Mouse (Mus musculus): Measurements from ENCODE around the gene Fgfr2.
A peak's percentile ranks its signal among the peaks of the same experiment; 100 is the strongest.

The Fgfr2 gene

DNA sequence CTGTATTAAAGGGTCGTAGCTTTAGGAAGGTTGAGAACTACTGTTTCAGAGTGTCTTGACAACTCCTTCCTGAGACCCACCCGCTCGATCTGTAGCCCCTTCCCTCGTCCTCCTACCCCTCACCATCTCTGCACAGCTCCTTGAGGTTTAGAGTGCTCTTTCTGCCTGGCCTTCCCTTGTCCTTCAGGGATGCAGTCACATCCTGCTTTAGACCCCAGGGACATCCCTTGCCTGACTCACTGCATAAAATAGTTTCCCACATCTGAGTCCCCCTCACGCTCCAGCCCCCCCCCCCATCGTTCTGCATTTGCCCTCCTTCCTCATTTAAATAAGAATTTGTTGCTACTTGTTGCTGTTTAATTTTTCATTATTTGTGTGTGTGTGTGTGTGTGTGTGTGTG is 2156.3 kb downstream of the Fgfr2 start:
- DNase-seq (ENCODE audit: inconsistent age in 2 of 2, low spot score in 1 of 2), result no peak

DNA sequence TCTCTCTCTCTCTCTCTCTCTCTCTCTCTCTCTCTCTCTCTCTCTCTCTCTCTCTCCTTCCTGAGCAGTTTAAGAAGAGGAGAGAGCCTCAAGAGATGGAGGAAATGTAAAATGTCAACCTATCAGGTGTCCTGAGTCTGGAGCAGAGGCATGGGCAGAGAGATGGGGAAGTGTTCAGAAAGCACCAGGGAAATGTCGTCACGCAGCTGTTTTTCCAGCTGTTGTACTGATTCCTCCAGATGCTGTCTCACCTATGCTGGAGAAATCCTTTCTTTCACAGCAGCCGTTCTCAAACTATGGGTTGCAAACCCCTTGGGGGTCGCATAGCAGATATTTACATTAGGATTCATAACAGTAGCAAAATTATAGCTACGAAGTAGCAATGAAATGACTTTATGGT is 2156.7 kb downstream of the Fgfr2 start:
- DNase-seq (ENCODE audit: inconsistent age in 2 of 2, low spot score in 1 of 2), result no peak

DNA sequence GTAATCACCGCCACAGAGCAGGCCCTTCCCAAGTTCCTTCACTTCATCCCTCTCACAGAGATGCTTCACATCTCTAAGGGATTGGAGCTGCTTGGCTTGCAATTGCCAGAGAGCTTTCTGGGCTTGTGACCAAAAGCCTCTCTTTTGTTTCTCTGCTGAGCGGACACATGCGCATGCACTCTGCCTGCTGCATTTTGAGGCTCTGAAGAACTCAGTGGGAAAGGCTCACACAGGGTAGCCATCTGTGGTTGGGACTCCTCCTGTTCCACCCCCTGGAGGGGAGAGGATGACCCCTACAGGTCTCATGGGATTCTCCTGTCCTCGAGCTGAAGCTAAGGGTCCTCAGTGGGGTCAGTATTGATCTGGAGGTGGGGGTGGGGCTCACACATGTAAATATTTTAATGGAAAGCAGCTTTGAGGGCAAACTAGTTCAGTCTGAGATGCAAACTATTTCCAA is 2157.2 kb downstream of the Fgfr2 start:
- no peak for DNase-seq (ENCODE audit: inconsistent age in 2 of 2, low spot score in 1 of 2)

DNA sequence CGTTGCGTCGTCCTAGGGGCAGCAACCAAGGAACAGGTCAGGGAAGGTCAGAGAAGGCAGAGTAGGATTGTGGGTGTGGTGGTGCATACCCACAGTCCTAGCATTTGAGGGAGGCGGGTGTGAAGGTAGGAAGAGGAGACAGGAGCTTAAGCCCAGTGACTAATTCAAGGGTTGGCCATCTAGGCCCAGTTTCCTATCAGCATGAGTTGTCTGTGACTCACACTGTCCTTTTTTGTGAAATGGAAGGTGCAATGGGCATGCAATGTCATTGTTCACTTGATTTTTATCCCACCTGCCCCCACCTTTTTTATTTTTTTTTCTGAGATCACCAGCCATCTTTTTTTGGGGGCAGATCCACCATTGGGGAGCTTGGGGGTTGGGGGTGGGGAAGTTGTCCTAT is 2157.8 kb downstream of the Fgfr2 start:
- no peak for DNase-seq (ENCODE audit: inconsistent age in 2 of 2, low spot score in 1 of 2)

DNA sequence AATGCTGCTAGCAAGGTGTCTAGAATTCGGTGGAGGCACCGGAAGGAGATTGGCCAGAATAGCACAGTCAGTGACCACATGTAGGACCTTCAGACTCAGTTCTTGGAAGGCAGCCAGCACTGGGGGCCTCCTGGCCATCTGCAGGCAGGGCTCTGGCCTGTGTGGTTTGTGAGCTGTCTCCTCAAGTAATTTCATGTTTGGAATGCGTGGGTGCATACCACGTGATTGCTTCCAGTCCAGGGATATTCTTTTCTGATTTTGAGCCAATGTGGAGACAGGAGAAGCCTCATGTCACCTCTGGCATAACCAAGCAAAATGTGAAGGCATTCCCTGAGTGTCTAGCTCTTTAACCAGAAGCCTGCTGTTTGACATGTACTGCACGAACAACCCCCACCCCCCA is 2158.5 kb downstream of the Fgfr2 start:
- DNase-seq (ENCODE audit: inconsistent age in 2 of 2, low spot score in 1 of 2), result peak; percentile 79 to 84

DNA sequence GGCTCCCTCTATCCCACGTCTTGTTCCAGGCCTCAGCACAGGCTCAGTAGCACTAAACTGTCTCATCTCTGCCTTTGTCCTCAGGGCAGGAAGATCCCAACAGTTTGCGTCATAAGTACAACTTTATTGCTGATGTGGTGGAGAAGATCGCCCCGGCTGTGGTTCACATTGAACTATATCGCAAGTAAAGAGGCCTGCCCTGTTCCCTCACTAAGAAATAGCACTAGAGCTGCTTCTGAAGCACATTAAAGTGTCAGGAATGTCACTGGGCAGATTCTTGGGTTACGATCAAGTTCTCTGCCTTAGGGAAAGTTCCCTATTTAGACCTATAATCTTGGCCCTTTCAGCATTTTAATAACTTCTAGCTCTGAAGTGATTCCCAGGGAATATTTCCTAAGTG is 2161.7 kb downstream of the Fgfr2 start:
- no peak for DNase-seq (ENCODE audit: inconsistent age in 2 of 2, low spot score in 1 of 2)

DNA sequence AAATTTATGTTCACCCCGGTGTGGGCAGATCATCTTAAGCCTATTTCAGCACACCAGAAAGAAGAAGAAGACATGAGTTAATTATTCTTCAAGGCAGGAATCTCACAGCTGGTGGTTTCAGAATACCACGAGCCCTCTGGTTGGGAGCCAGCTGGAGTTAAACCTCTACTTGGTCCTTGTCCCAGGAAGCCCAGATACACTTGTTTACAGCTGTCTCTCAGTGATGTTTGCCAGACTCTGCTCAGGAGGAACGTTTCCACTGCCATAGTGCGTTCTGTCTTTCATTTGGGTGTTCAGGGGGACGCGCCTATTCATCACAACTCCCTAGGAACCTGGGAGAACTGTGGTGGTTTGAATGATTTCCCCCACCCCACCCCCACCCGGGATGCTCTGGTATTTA is 2163.3 kb downstream of the Fgfr2 start:
- no peak for DNase-seq (ENCODE audit: inconsistent age in 2 of 2, low spot score in 1 of 2)

DNA sequence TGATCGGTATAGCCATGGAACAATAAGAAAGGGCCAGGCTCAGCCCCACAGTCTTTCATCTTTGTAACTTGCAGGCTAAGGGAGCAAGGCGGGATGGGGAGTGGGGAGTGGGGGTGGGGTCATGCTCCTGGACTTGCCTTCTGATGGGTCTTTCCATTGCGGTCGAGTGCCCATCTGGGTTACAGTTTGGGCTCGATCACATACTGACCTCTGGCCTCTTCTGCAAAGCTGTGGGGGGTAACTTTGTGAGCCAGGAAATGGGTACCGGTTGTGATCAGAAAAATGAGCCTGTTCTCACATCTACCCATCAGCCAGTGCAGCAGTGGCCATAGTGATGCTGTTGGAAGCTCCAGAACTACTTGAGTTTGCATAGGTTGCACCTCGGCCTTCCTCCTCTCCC is 2164.6 kb downstream of the Fgfr2 start:
- DNase-seq (ENCODE audit: inconsistent age in 2 of 2, low spot score in 1 of 2), result no peak

DNA sequence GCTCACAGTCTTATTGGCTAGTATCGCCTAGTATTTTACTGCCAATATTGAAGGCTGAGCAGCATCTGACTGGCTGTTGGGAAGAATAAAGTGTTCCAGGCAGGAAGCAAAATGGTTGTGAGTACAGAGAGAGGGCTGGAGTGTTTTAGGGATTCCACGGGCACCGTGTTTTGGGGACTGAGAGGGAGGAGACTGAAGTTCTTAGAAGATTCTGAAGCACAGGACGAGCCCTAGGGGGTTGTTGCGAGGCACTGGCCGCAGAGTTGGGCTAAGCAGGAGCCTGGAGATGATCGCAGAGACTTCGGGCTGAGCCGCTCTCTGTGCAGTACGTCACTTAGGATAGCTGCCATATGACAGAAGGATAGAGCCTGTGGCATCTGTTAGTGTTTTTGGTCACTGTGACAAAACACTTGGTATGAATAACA is 2169.0 kb downstream of the Fgfr2 start:
- no peak for DNase-seq (ENCODE audit: inconsistent age in 2 of 2, low spot score in 1 of 2)

DNA sequence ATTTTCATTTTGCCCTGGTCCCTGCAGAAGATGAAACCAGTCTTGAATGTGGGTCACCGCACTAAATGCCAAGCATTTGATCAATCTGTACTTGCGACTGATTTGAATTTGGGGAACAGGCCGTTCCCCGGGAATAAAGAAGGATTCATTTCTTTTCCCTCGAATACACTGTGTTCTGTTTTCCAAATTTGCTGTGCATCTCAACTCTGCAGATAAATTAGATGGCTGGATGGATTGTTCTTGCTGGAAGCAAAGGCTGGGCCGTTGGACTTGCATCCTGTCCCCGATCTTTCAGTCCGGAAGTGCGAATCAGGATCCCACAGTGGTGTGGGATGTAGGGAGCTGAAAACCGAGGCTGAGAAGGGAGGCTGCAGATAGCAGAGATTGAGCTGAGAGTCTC is 2169.8 kb downstream of the Fgfr2 start:
- DNase-seq (ENCODE audit: inconsistent age in 2 of 2, low spot score in 1 of 2), result no peak

DNA sequence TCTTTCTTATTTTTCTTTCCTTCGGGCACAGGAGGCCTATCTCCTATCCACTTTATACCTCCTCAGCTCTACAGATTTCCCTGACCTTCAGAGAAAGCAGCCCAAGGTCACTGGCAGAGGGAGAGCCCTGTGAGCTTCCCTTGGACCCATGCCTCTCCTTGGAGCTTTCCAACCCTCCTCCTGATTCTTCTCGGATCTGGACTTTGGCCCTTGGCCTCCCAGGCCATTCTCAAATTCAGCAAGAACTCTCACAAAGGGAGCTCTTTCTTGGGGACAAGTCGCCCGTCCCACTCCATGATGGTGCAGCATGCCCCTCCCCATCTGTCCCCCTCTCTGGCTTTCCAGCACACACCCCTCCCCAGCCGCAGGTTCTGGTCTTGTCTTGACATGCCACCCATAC is 2172.1 kb downstream of the Fgfr2 start:
- peak in 1 of 2 experiments; percentile 58 for DNase-seq (ENCODE audit: inconsistent age in 2 of 2, low spot score in 1 of 2)

DNA sequence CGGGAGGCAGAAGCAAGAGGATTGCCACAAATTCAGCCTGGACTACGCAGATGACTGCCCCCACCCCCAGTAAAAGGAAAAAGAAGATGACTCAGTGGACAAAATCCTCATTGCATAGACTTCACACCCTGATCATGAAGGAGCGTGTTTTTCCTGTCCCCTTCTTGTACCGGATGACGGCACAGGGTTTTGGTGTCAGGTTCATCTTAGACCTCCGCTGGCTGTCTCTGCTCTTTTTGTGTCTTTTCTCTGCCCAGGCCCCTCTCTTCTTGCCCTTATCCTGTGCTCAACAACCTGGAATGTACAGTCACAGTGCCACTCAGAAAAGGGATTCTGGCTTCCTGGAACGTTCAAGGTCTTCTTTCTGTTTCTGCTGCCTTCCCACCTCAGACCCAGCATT is 2172.7 kb downstream of the Fgfr2 start:
- DNase-seq (ENCODE audit: inconsistent age in 2 of 2, low spot score in 1 of 2), result peak in 1 of 2 experiments; percentile 45

DNA sequence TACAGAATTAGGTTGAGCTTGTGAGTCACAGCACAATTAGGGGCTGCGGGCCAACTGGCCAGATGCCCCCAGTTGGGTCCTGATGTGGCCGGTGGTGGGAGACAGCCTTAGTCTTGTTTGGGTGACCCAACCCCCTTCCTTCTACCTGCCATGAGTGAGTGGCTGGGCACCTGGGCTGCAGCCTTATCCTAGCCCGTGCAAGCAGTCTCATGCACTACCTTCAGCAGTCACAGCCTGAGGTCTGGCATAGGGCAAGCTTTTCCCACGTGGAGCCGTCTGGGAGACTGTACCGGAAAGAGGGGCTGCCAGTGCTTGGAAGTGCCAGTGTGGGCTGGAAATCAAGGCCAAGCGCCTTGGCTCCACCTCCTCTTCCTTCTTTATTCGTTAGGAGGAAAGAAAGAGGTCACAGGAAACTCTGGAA is 2173.8 kb downstream of the Fgfr2 start:
- peak; percentile 58 to 68 for DNase-seq (ENCODE audit: inconsistent age in 2 of 2, low spot score in 1 of 2)

DNA sequence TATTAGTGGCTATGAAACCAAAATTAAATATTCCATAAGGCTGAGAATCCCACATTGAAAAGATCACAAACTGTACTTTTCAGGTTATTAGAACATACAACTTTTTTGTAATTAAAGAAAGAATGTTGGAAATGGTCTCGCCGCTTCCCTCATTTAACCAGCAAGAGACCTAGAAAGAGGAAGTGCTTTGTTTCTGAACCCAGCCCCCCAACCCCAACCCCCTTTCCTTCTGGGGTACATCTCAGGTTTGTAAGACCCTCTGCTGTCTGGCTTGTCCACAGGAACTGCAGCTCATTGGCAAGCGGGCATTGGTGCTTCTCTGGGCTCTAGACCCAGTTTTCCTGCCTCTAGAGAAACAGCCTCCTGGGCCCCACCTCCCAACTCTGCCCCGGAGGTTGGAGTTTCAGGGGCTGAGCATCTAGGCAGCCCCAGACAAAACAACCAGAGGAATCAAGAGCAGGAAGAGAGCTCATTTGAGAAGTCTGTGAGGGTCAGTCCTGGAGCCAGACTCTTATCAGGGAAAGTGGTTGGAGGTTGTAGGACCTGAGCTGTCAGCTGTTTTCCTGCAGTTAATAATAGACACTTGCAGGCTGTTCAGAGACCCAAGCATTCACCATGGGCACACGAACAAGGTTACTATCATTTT is 2174.5 kb downstream of the Fgfr2 start:
- DNase-seq (ENCODE audit: inconsistent age in 2 of 2, low spot score in 1 of 2), result peak in 1 of 2 experiments; percentile 45

DNA sequence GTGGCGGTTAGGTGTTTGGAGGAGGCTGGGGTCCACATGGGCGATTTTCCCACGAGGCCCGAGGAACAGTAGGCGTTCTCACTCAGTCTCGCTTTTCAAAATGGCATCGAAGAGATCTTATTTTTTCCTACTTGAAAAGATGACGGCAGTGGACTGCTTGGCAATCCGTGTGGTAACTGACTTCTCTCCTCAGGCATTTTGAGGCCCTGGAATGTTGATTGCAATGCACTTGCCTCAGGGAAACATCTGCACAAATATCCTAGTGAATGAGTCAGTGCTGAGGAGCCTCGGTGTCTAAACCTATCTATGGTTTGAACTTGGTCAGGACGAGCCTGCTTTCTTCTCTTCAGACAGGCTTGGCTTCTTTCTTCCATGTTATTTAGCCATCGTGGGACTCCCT is 2176.8 kb downstream of the Fgfr2 start:
- no peak for DNase-seq (ENCODE audit: inconsistent age in 2 of 2, low spot score in 1 of 2)

DNA sequence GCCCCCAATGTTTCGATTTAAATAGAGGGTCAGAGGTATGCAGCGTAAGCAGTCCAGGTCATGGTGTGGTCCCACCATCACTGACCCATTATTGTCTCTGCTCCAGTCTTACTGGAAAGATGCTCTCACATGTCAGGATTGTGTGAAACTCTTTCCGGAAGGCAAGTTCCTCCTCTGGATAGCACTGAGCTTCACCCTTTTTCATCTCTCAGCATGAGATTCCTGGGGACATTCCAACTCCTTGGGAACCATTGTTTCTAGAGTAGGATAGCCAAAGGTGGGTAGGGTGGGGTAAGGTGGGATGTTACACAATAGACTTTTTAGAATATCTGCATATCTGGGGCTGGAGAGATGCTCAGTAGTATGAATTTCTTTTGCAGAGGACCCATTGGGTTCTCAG is 2177.4 kb downstream of the Fgfr2 start:
- DNase-seq (ENCODE audit: inconsistent age in 2 of 2, low spot score in 1 of 2), result no peak

DNA sequence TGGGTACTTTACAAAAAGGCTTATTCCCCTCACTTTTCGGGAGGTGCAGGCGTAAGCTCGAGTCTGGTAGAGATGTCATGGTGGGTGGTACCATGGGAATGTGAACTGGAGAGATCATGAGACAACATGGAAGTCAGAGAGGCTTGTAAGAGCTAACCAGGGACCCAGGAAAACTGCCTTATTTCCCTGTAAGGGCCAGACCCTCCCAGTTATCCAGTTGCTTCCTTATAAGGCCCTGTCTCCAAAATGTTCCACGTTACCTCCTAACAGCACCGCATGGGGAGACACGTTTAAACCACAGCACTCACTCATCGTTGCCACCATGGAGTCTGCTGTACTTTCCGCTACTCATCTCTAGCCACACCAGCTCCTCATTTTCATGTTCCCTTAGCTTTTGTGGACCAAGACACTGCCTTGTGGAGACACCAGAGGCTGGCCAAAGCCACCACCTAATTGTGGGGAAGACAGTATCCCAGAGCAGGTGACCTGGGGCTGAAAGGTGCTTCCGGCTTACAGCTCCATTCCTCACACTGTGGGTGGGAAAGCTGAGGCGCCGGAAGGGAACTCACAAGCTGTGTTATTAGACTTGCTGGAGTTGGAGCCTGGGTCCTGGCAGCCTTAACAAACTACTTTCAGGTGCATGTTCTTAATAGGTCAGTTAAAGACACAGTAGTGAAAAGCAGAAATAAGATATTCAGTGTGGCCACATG is 2178.2 kb downstream of the Fgfr2 start:
- DNase-seq (ENCODE audit: inconsistent age in 2 of 2, low spot score in 1 of 2), result no peak

DNA sequence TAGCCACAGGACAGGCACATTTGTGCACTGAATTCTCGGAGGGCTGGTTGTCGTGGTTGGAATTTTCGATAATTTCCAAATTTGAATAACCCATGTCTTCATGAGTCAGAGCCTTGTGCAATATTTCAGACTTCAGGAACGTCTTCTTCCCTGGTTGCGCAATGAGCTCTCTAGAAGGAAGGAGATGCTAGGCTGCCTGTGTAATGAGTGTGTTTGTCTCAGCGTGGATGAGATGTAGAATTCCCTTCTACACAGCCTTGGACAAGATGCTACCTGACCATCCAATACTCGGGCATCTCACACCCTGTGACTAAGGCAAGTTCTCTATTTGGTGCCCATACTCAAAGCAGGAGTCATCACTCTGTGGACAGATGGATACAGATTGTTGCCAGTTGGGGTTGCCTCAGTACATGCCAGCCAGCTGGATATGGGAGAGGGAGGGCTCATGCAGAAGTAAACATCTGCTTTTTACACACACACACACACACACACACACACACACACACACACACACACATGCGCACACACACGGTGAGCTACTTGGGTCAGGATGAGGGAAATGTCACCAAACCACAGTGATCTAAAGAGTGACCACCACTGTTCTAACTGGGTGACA is 2179.8 kb downstream of the Fgfr2 start:
- no peak for DNase-seq (ENCODE audit: inconsistent age in 2 of 2, low spot score in 1 of 2)

DNA sequence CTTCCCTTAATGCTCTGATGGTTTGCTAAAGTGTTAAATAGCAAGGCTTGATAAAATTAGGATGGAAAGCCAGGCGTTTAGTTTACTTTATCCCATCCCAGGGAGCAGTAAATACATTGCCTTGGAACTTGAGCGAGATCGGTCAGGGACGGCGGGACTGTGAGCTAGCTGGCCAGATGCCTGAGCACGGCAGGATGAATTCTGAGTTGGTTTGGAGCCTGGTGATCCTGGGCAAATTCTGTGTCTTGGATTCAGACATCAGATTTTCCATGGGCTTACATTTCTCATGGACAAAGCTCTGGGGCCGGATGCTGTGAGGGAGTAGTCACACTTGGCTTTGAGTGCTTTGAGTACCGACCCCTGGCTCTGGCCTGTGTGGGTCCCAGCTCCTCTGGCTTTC is 2182.4 kb downstream of the Fgfr2 start:
- peak in 1 of 2 experiments; percentile 55 for DNase-seq (ENCODE audit: inconsistent age in 2 of 2, low spot score in 1 of 2)

DNA sequence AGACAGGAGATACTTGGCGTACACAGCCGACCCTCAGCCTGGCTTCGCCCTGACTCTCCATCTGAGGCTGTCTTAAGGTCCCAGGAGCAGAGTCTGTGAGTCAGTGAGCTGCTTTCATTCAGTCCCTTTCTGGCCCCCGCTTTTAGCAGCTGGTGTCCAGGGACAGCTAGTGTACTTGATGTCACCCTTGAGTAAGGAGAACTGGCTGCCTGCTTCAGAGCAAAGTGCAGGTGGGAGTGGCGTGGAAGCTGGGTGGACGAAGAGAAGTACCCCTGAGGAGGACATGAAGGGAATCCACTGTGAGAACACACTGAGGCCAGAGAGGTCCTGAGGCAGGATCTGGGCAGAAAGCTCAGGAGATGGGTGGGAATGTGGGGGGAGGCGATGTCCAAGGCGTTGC is 2184.3 kb downstream of the Fgfr2 start:
- no peak for DNase-seq (ENCODE audit: inconsistent age in 2 of 2, low spot score in 1 of 2)

DNA sequence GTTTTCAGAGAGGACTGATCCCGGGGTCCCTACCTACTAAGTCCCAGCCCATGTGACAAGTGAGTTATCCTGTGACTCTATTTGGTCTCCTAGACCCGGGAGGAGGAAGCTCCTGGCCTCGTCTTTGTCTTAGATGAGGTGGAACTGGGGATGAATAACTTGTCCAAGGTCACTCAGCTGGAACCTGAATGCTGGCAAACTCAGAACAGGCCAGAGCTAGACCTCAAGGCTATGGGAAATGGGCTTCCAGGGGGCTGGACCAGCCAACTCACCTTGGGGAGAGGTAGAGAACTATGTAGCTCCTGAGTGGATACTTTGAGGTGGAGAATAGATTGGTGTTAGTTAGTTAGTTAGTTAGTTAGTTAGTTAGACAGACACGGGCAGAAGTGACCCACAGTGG is 2185.1 kb downstream of the Fgfr2 start:
- DNase-seq (ENCODE audit: inconsistent age in 2 of 2, low spot score in 1 of 2), result no peak

DNA sequence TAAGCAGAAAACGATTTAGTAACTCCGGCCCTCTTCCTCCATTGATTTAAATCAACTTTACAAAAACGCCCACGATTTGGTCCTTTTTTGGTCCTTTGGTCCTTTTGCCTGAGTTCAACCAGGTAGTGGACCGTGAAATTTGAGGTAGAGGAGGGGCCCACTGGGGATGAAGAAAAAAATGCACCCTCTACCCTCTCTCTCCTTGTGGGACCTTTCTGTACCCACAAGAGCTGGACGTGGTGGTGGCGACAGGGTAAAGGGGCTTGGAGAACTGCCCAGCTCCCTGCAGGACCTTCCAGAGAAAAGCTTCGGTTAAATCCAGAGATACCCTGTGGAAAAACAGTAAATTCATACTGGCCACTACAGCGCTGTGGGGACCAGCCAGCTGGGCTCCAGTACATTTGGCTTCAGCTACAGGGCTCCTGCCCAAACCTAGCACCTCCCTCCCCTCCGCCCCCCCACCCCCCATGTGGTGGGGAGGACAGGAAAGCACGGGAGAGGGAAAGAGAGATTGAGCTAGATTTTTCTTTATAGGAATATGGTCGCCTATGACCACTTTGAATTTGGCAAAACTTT is 2185.8 kb downstream of the Fgfr2 start:
- DNase-seq (ENCODE audit: inconsistent age in 2 of 2, low spot score in 1 of 2), result no peak
